Mouse (Mus musculus) layer of hippocampus, postnatal 10 days (tissue): ENCODE measurements around the gene Rftn2. TPM values are rescaled to one million over a fixed set of nuclear protein-coding genes. Genes with fewer than 3 reads are reported as not detected.
"Not testable (repeated sequence)": the region's sequence is repeated elsewhere in the genome, so short reads cannot be mapped to it uniquely, and the experiment has no call there.

Source experiments
- DNase-seq, 2 experiments: peaks; one replicate each; pipeline ENCODE4 v3.0.0; 2021; ENCODE audit warnings: low spot score in 2 of 2
- total RNA-seq, 2 experiments: library from RNA; stranded (reverse); gene quantifications; 2 replicates each; pipeline ENCODE4 v1.2.3; 2021

Rftn2 gene
- total RNA-seq, 2 experiments from 2014 or later, result 25.3 to 26.5 TPM

- no peak for DNase-seq
Measured at GRCm38 (mm10) chr1:55130190-55130916, 96.2 kb downstream of the Rftn2 start.

GRCm38 (mm10) chr1:55129716-55130115 is 96.9 kb downstream of the Rftn2 start:
- no peak for DNase-seq

- not testable (repeated sequence) for DNase-seq
Measured at GRCm38 (mm10) chr1:55124136-55124535, 102.4 kb downstream of the Rftn2 start.

GRCm38 (mm10) chr1:55123561-55123960 is 103.0 kb downstream of the Rftn2 start:
- DNase-seq, result no peak

- no peak for DNase-seq
Measured at GRCm38 (mm10) chr1:55123046-55123445, 103.5 kb downstream of the Rftn2 start.

Other genes starting within 250 kb of the Rftn2 start
- 100 to 1,000 TPM; 168 to 180 TPM for gene Sf3b1, start 199.3 kb downstream of the Rftn2 start, total RNA-seq
- 10 to 100 TPM; 19.8 to 22.8 TPM for gene Coq10b, start 174.0 kb downstream of the Rftn2 start, total RNA-seq
- gene Hspe1, start 138.7 kb downstream of the Rftn2 start, total RNA-seq, result 100 to 1,000 TPM; 103 to 106 TPM
- 100 to 1,000 TPM; 214 to 215 TPM for gene Hspd1, start 138.5 kb downstream of the Rftn2 start, total RNA-seq
- 10 to 100 TPM; 64.7 to 79.4 TPM for gene Mob4, start 95.6 kb downstream of the Rftn2 start, total RNA-seq
- gene Mars2, start 10.4 kb upstream of the Rftn2 start, total RNA-seq, result 10 to 100 TPM; 12.5 to 13.1 TPM
- gene Boll, start 136.7 kb upstream of the Rftn2 start, total RNA-seq, result not detected
- 10 to 100 TPM; 11.7 to 12.3 TPM for gene Plcl1, start 179.1 kb upstream of the Rftn2 start, total RNA-seq